Mouse (Mus musculus): ENCODE results near the gene Oas1f.

GRCm38 (mm10) chr5:120859241-120859640, 12.1 kb downstream of the Oas1f start:
- TF ChIP-seq CTCF (IDR thresholded peaks at IDR 0.05; ENCODE audit: low read depth, low read length) = no peak
- TF ChIP-seq TAL1 (conservative IDR thresholded peaks at IDR 0.05; ENCODE audit: low read depth, low read length) = no peak

Measured in G1E (cell line).